Mouse (Mus musculus): ENCODE data around the gene Btn2a2.
A peak's percentile ranks its signal among the peaks of the same experiment; 100 is the strongest.

Gene Btn2a2

GRCm38 (mm10) chr13:23430734-23431133 lies 57.9 kb downstream of the Btn2a2 start:
- peak; percentile 80 for ATAC-seq (ENCODE audit: insufficient number of reproducible peaks, low FRiP score, low TSS enrichment)

GRCm38 (mm10) chr13:23429771-23430380 lies 58.8 kb downstream of the Btn2a2 start:
- no peak for ATAC-seq (ENCODE audit: insufficient number of reproducible peaks, low FRiP score, low TSS enrichment)

- ATAC-seq (ENCODE audit: insufficient number of reproducible peaks, low FRiP score, low TSS enrichment): no peak
These were observed 60.3 kb downstream of the Btn2a2 start for GRCm38 (mm10) chr13:23428166-23428993.
